Mouse (Mus musculus) layer of hippocampus, adult 2 months (tissue): ENCODE results near the gene Srsf6. TPM values are rescaled to one million over a fixed set of nuclear protein-coding genes. Genes with fewer than 3 reads are reported as not detected.
A peak's percentile ranks its signal among the peaks of the same experiment; 100 is the strongest.

Experiments used
- DNase-seq, 2 experiments: peaks; one replicate each; pipeline ENCODE4 v3.0.0; 2022; ENCODE audit warnings: low spot score in 2 of 2
- H3K27ac ChIP-seq: fragments of 200-600 bp; 2 replicates; pipeline ENCODE4 v1.8.1; 2022
- H3K4me3 ChIP-seq: fragments of 200-600 bp; 2 replicates; pipeline ENCODE4 v1.8.1; 2022; ENCODE audit warnings: mild to moderate bottlenecking
- CTCF ChIP-seq: fragments of 200-600 bp; conservative IDR thresholded peaks from 2 replicates; pipeline ENCODE4 v1.8.1; 2022; ENCODE audit warnings: antibody characterized with exemption, mild to moderate bottlenecking, moderate library complexity
- total RNA-seq, 2 experiments: library from RNA; stranded (reverse); gene quantifications; 2 replicates each; pipeline ENCODE4 v1.2.3; 2021

Gene Srsf6
- total RNA-seq, 2 experiments from 2014 or later, result 106 to 113 TPM

DNA sequence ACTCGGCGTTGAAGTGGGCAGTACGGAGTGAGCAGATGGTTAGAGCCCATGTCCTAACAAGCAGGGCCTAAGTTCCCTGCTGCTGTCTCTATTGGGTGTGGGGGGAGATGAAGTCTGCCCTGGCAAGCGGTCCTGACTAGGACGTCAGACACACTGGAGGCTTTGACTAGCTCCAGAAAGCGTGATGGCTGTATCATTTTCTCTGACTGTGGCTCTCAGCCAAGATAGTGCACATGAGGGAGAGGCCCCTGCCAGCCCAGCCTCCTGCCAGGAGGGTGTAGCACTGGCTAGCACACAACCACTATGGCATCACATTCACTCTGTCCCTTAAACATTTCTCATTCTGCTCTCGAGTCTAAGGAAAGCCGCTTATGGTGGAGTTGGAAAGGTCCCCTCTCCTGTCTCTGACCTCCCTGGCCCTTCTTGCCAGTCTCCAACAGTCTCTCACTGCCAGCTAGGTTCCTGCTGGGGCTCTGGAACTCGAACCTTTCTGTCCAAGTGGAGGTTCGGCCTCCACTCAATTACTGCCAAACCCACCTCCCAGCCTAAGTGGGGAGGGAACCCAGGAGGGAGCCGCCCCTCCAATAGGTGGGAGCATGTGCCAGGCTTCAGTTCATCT lies 43.9 kb downstream of the Srsf6 start:
- no peak for TF ChIP-seq CTCF
- DNase-seq, result peak in 1 of 2 experiments; percentile 41
- Histone ChIP-seq H3K4me3 (no peak overlapping the region), H3K27ac (peak overlapping the region; percentile 61; the same call in 1 of the 2 replicates)

DNA sequence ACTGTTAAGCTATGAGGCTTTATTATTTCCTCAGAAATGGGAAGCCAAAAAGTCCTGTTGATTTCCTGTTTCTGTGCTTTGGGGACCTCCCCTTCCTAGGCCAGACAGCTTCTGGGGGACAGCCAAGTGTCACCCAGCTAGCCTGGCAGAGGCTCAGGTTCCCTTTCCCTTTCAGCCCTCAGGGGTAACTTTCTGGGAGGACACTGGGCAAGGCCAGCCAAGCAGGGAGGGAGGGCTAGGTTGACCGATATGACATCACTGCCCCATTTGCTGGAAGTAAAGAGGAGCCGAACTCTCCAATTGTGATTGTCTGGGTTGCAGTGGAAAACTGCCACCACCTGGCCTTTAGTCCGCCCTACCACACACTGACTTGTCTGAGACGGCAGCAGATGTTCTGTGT lies 44.7 kb downstream of the Srsf6 start:
- Histone ChIP-seq H3K4me3 (no peak overlapping the region), H3K27ac (0 out of 2 replicates have a peak overlapping the region, but pooled peaks have one; percentile 18)
- no peak for DNase-seq
- TF ChIP-seq CTCF, result no peak

- TF ChIP-seq CTCF, result no peak
Measured at GRCm38 (mm10) chr2:162984381-162984780, 53.1 kb downstream of the Srsf6 start.

GRCm38 (mm10) chr2:162985923-162986322 lies 54.6 kb downstream of the Srsf6 start:
- Histone ChIP-seq H3K27ac (no peak overlapping the region), H3K4me3 (no peak overlapping the region)
- no peak for DNase-seq
- no peak for TF ChIP-seq CTCF

More at GRCm38 (mm10) chr2:162984381-162984780, 53.1 kb downstream of the Srsf6 start:
- H3K27ac ChIP-seq, result no peak overlapping the region
- no peak overlapping the region for H3K4me3 ChIP-seq
- no peak for DNase-seq

Other genes with a start within 250 kb of the Srsf6 start
- 10 to 100 TPM; 10.1 to 14.0 TPM for gene L3mbtl1, start 11.9 kb downstream of the Srsf6 start, total RNA-seq
- under 1 TPM; 0.54 to 0.97 TPM for gene Sgk2, start 55.8 kb downstream of the Srsf6 start, total RNA-seq
- gene Ift52, start 85.8 kb downstream of the Srsf6 start, total RNA-seq, result 10 to 100 TPM; 28.4 to 31.3 TPM
- 1 to 10 TPM; 1.8 to 2.6 TPM for gene Mybl2, start 123.2 kb downstream of the Srsf6 start, total RNA-seq
- not detected for gene Gtsf1l, start 156.3 kb downstream of the Srsf6 start, total RNA-seq